Mouse (Mus musculus) cerebellum, adult 11-12 months (tissue): ENCODE data around the gene Dock2.
"Not testable (repeated sequence)": the region's sequence is repeated elsewhere in the genome, so short reads cannot be mapped to it uniquely, and the experiment has no call there.

Experiments
- DNase-seq: peaks from one replicate; pipeline ENCODE4 v3.0.0; 2022

The Dock2 gene

DNA sequence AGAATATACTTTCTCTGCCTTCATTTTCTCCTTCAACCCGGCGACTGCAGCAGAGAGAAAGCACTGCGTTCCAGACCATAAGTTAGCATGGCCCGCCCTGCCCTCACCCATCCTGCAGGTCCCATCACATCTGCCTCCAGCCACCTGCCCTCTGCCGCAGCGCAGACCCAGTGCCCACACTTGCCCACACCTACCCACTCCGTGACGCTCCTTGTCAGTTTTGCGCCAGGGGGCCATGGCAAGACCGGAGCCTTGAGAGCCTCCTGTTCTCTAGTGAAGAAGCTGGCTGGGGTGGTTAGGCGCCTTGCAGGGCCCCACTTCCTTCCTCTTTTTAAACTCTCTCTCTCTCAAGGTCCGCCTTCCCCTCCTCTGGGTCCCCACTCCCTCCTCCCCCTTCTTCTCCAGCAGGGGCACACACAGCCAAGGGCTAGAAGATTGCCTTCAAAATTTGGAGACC is at the start of gene Dock2:
TSS of gene Dock2 (minus strand) at position 306 of the 457 bp plus-strand sequence.
- no peak for DNase-seq

DNA sequence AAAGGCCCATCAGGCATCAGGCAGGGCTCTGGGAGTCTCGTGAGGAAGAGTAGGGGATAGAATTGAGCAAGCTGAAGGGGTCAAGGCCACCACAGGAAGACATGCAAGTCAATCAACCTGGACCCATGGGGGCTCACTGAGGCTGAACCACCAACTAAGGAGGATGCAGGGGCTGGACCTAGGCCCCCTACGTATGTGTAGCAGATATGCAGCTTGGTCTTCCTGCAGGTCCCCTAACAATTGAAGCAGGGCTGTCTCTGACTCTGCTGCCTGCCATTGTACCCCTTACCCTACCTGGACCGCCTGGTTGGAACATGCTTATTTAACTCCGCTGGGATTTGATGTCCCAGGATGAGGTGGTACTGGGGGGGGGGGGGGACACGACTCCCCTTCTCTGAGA is 49.0 kb upstream of the Dock2 start:
- DNase-seq = peak; percentile 14

- DNase-seq = no peak
Measured at GRCm38 (mm10) chr11:34827803-34828202, 44.1 kb upstream of the Dock2 start.

DNA sequence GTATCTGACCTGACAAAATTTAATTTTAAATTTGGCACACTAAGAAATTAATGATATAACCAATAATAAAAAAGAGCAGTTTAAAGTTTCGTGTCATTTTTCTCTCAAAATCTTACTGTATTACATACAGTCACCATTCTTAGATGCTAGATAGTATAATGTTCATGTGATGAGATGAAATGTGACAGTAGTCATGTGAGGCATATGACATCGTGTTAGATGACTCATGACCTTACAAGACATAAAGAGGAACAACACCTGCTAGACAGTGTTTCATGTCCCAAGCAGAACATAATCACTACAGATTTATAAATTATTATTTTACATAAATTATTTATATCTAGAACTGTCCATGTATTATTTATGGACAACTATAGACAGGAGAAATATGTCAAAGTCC is 43.2 kb upstream of the Dock2 start:
- DNase-seq = no peak

DNA sequence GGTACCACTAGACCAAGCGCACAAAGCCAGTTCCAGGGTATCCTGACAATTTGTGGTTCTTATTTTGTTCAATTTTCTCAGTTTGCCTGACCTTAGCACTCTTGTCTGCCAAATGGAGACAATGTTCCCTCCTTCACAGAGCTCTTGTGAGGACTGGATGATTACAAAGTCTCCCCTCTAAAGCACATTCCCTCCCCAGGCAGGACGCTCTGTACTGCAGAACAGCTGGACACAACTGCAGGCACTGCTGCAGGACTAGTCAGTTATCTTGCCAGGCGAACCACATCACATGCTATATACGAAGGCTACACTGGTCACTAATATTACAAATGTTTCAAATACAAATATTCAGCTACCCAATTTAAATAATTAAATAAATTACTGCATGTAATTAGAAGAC is 41.1 kb upstream of the Dock2 start:
- DNase-seq = no peak

DNA sequence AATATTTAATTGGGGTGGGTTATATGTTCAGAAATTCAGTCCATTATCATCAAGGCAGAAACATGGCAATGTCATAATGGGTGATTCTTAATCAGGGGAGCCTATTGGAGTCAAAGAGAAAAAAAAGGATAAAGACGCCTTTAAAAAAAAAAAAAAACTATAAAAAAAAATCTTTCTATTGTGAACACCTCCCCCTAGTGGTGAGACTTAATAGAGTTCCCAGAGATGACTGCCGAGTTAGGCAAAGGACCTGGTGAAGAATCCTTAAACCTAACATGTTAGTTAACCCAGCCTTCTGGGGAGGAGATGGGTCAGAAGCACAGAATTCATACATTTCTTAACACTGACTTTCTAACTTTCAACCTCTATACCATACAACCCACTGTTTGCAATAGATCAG is 31.1 kb upstream of the Dock2 start:
- no peak for DNase-seq

- no peak for DNase-seq
Measured at GRCm38 (mm10) chr11:34814319-34814718, 30.6 kb upstream of the Dock2 start.

GRCm38 (mm10) chr11:34805026-34805425 is 21.3 kb upstream of the Dock2 start:
- not testable (repeated sequence) for DNase-seq

GRCm38 (mm10) chr11:34798066-34798465 is 14.4 kb upstream of the Dock2 start:
- not testable (repeated sequence) for DNase-seq

DNA sequence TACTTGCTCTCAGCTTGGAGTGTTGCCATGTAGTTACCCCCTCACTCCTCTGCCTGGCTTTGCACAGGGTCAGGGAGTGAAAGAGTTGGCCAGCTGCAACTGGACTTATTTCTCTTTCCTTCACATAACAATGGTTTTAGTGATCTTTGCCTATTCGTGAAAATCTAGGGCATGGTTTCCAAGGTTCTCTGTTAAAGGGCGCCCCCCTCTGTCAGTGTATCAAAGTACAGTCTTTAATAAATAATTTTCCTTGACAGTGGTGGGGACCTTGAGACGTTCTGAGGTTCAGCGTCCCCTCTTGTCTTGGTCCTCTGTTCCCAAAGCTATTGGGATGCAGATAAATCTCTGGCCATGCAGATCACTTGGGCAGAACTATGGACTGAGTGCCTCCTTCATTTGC is 12.4 kb upstream of the Dock2 start:
- no peak for DNase-seq

- DNase-seq = no peak
Measured at GRCm38 (mm10) chr11:34791872-34792271, 8.2 kb upstream of the Dock2 start.

- no peak for DNase-seq
Measured at GRCm38 (mm10) chr11:34784864-34785263, 1.2 kb upstream of the Dock2 start.

- no peak for DNase-seq
Measured at GRCm38 (mm10) chr11:34782516-34783430, 919 bp downstream of the Dock2 start.

- DNase-seq = no peak
Measured at GRCm38 (mm10) chr11:34780786-34781185, 2.9 kb downstream of the Dock2 start.

GRCm38 (mm10) chr11:34779966-34780365 is 3.7 kb downstream of the Dock2 start:
- no peak for DNase-seq

DNA sequence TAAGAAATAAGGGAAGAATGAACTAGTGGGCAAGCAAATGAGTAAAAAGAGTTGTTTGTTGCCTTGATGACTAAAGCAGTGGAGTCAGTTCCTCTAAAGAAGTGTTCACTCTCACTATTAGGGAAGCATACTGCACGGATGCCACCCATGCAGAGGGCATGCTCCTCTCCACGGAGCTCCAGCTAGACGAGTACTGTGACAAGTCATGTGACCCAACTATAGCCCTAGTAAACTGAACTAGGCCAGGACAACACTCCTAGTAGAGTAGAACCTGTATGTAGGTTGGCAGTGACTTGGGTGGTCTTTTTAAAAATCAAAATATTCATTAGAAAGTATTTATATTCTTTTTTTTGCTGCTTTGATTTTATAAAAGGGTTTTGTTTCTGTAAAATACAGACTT is 5.3 kb downstream of the Dock2 start:
- no peak for DNase-seq

- DNase-seq = no peak
Measured at GRCm38 (mm10) chr11:34777529-34777928, 6.2 kb downstream of the Dock2 start.

- DNase-seq = no peak
Measured at GRCm38 (mm10) chr11:34776054-34776453, 7.6 kb downstream of the Dock2 start.

GRCm38 (mm10) chr11:34774636-34775035 is 9.1 kb downstream of the Dock2 start:
- no peak for DNase-seq

DNA sequence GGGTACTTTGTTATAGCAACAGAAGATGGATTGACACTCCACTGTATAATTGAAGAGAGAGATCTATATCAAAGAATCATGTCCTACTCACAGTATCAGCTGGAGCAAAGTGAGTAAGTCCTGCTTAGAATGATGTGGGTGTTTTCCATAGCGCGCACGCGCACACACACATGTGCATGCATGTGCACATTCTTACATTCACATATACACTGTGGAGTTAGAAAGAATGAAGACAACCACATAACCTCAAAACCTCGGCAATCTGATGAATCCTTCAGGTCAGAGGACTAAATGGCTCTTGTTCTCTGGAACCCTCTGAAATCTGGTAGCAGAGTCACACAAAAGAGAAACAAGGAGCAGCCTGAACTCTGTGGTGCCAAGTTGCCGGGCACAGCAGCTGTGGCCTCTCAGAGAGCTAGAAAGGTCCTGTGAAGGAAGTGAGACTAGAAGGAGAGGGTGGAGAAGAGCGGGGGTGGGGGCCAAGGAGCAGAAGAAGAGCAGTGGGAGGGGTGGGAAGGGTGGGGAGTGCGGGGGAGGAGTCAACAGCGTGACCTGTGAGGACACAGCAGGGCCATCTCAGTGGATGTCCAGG is 10.3 kb downstream of the Dock2 start:
- DNase-seq = no peak

- no peak for DNase-seq
Measured at GRCm38 (mm10) chr11:34771221-34771986, 12.3 kb downstream of the Dock2 start.

GRCm38 (mm10) chr11:34770666-34771065 is 13.0 kb downstream of the Dock2 start:
- no peak for DNase-seq

DNA sequence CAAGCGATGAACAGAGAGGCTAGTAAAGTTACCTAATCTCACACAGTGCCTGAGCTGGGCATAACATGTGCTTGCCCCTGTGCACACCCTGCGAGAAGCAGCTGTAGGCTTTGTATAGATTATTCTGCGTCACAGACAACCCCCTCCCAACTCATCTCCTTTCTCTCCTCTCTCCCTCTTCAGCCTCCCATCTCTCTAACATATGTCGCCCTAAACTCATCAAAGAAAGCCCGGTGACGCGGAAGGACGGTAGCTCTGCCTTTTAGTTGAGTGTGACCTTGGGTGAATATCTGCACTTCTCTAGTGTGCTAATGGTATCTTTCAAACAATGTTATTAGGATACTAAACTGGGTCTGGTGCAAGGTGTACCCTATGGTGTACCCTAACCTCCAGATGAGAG is 13.7 kb downstream of the Dock2 start:
- DNase-seq = no peak

- no peak for DNase-seq
Measured at GRCm38 (mm10) chr11:34769396-34769795, 14.3 kb downstream of the Dock2 start.
